Mouse (Mus musculus) erythroblast, embryonic 14.5 days (primary cell): ENCODE data around the gene Epc2. TPM values are rescaled to one million over a fixed set of nuclear protein-coding genes. Genes with fewer than 3 reads are reported as not detected.

Experiments
- H3K27me3 ChIP-seq: 2 replicates; pipeline ENCODE4 v1.6.1; 2012; ENCODE audit warnings: inconsistent platforms; ENCODE audit not compliant: control insufficient read depth
- H3K36me3 ChIP-seq: 2 replicates; pipeline ENCODE4 v1.6.1; 2012; ENCODE audit warnings: mild to moderate bottlenecking, inconsistent platforms; ENCODE audit not compliant: control insufficient read depth
- H3K4me1 ChIP-seq: 2 replicates; pipeline ENCODE4 v1.6.1; 2012; ENCODE audit warnings: inconsistent platforms; ENCODE audit not compliant: control insufficient read depth
- H3K4me3 ChIP-seq: replicated peaks from 2 replicates; pipeline ENCODE3; 2012; ENCODE audit warnings: moderate library complexity, mild to moderate bottlenecking, inconsistent platforms
- H3K9me3 ChIP-seq: 2 replicates; pipeline ENCODE4 v1.6.1; 2012; ENCODE audit warnings: low read length, inconsistent platforms, mixed read lengths; ENCODE audit not compliant: control insufficient read depth
- GATA1 ChIP-seq: IDR thresholded peaks from 2 replicates; pipeline ENCODE4 v1.6.1; 2012; ENCODE audit warnings: low read length, inconsistent platforms, mixed read lengths
- TAL1 ChIP-seq: IDR thresholded peaks from 3 replicates; pipeline ENCODE4 v1.6.1; 2012; ENCODE audit warnings: low read length, inconsistent platforms, mixed read lengths
- polyA plus RNA-seq: library from polyadenylated mRNA; stranded (reverse); fragments of >175 nt; gene quantifications from 2 replicates; pipeline ENCODE4 v1.2.3, GENCODE M21; 2012

Gene Epc2
- polyA plus RNA-seq, 1 experiment: 0.22 TPM

GRCm38 (mm10) chr2:49431015-49431414, 20.3 kb upstream of the Epc2 start:
- TF ChIP-seq GATA1: no peak
- TF ChIP-seq TAL1: no peak
- Histone ChIP-seq H3K4me1 (no peaks in the 10 kb centered on the region), H3K36me3 (no peaks in the 10 kb centered on the region), H3K27me3 (no peaks in the 10 kb centered on the region), H3K4me3 (no peak overlapping the region), H3K9me3 (no peaks in the 10 kb centered on the region)

DNA sequence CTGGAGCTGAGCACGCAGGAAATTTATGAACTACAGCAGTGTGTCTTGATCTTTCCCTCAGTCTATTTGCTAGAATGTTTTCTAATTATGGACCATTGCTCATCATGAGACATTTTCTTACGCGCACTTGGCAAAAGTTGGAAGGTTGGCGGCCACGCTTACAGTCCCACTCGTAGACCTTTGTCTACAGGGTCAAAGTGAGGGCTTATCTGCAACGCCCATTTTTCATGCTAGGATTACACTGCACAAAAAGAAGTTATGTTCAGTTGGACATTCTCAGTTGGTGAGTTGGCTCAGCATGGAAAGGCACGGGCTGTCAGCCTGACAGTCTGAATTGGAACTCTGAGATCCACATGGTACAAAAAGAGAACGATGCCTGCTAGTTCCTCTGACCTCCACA, 18.1 kb upstream of the Epc2 start:
- H3K27me3 ChIP-seq: no peaks in the 10 kb centered on the region
- TF ChIP-seq TAL1 (no peak), GATA1 (no peak)
- no peak overlapping the region for H3K4me3 ChIP-seq
- H3K4me1 ChIP-seq: no peaks in the 10 kb centered on the region
- H3K36me3 ChIP-seq: no peaks in the 10 kb centered on the region
- no peaks in the 10 kb centered on the region for H3K9me3 ChIP-seq

DNA sequence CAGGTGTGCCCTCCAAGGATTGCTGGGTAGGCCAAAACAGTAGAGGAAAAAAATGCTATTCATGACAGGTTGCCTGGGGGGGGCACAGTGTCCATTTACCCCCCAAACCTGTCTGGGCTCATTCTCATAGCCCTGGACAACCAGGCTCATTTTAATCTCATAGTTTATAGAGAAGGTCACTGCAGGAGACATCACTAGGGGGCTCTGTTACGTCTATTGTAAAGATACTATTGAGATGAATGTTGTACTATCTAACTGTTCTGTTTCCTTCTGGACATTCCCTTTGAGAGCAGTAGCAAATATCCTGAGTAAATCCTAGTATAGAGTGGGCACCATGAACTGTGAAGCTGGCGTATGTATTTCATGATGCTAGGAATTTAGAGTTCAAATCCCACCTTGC, 5.0 kb upstream of the Epc2 start:
- no peak overlapping the region for H3K4me3 ChIP-seq
- H3K27me3 ChIP-seq: peaks cover 30% of the 10 kb centered on the region
- H3K36me3 ChIP-seq: no peaks in the 10 kb centered on the region
- H3K4me1 ChIP-seq: peaks cover 7% of the 10 kb centered on the region
- H3K9me3 ChIP-seq: no peaks in the 10 kb centered on the region
- TF ChIP-seq GATA1 (no peak), TAL1 (no peak)

DNA sequence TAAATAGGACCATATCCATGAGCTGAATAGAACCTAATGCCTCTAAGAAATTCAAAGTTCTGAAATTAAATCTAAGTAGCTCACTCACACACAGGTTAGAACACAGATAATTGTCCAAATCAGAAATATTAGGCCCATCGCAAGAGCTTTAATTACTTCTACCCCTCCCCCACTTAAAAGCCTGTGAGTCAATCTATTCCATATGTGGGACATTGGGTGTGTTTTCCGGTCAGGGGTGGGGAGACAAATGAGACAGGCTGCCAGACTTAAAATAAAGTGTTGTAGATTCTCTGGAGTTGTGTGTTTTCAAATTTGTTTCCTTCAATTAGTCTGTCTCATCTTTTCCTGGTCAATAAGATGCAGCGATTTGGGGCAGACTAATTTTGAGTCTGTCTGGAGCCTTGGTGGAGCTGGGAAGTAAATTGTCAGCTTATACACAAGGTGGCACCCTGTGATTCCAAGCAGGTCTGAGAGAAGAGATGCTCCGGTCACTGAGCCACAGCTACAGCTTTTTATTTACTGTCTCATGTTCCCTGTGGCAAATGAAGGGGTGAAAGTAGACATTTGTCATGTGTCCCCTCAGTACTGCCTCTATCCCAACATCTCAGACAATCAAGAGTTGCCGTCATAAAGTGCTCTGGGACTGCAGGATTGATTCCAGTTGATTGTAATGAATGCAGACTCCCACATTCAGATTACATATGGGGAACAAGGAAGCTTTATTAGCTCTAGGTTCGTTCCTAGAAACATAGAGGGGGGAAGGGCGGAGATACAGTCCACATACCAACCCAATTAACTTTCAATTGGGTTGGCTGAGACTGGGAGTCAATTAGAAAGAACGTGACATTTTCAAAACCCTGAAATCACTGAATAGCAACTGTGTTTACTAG, 3.5 kb upstream of the Epc2 start:
- Histone ChIP-seq H3K36me3 (no peaks in the 10 kb centered on the region), H3K4me3 (no peak overlapping the region), H3K4me1 (peaks cover 10% of the 10 kb centered on the region), H3K27me3 (peaks cover 30% of the 10 kb centered on the region), H3K9me3 (no peaks in the 10 kb centered on the region)
- TF ChIP-seq TAL1 (no peak), GATA1 (no peak)

DNA sequence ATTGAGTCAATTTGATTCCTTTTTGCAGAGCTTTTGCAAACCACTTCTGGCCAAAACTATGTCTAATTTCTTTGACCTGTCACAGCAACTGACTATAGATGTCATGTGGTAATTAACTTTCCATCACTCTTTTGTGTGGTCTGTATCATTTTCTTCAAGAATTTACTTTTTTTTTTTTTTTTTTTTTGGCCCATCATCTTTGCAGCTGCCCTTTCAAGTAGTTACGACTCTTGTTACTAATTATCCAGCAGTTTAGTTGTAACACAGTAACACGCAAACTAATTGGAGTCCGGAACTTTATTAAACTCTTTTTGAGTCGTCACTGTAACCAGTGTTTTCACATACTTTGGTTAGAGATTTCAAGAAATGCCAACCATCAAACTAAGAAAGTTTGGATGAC, 819 bp upstream of the Epc2 start:
- Histone ChIP-seq H3K9me3 (no peaks in the 10 kb centered on the region), H3K36me3 (no peaks in the 10 kb centered on the region), H3K27me3 (peaks cover 30% of the 10 kb centered on the region), H3K4me3 (peak overlapping the region; percentile 97), H3K4me1 (peaks cover 22% of the 10 kb centered on the region)
- TF ChIP-seq TAL1 (no peak), GATA1 (no peak)

GRCm38 (mm10) chr2:49451637-49452211, 438 bp downstream of the Epc2 start:
- H3K36me3 ChIP-seq: no peaks in the 10 kb centered on the region
- no peaks in the 10 kb centered on the region for H3K9me3 ChIP-seq
- peaks cover 30% of the 10 kb centered on the region for H3K27me3 ChIP-seq
- peak overlapping the region; percentile 97 for H3K4me3 ChIP-seq
- TF ChIP-seq GATA1: no peak
- no peak for TF ChIP-seq TAL1
- H3K4me1 ChIP-seq: peaks cover 22% of the 10 kb centered on the region

DNA sequence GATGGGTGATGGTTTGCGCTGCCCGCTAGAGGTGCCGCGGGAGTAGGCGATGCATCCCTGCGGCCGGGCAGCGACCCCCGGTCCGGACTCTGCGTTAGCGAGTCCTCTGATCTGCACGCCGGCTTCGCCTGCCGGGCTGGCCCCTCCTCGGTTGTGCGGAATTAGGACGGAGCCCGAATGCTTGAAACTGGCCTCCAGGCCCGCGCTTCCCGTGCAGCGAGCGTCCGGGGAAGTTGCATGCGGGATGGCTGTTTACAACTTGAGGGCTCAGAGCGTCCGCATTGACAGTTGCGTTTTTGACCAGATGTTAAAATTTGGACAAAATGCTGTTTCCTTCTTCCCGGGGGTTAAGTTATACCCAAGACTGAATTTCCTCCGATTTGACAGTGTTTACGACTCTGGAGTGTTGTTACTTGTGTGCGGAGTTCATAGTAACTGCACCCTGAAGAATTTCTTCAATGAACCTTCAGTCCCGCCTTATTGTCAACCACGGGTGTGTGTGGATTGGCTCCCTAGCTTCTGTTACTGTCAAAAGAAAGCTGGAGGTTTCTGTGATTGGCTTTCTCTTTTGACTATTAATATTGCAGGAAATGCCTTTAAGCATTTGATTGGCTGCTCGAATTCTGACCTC, 1.3 kb downstream of the Epc2 start:
- no peaks in the 10 kb centered on the region for H3K36me3 ChIP-seq
- peaks cover 28% of the 10 kb centered on the region for H3K27me3 ChIP-seq
- no peaks in the 10 kb centered on the region for H3K9me3 ChIP-seq
- peak overlapping the region; percentile 97 for H3K4me3 ChIP-seq
- H3K4me1 ChIP-seq: peaks cover 22% of the 10 kb centered on the region
- TF ChIP-seq GATA1: no peak
- TF ChIP-seq TAL1: no peak

GRCm38 (mm10) chr2:49457797-49458196, 6.5 kb downstream of the Epc2 start:
- H3K4me1 ChIP-seq: peaks cover 12% of the 10 kb centered on the region
- H3K36me3 ChIP-seq: no peaks in the 10 kb centered on the region; the same call in 1 of the 2 replicates
- no peak overlapping the region for H3K4me3 ChIP-seq
- no peak for TF ChIP-seq GATA1
- TF ChIP-seq TAL1: no peak
- H3K27me3 ChIP-seq: no peaks in the 10 kb centered on the region
- H3K9me3 ChIP-seq: peaks cover 11% of the 10 kb centered on the region

- no peak for TF ChIP-seq TAL1
- no peak for TF ChIP-seq GATA1
- H3K36me3 ChIP-seq: no peaks in the 10 kb centered on the region; the same call in 1 of the 2 replicates
- H3K27me3 ChIP-seq: no peaks in the 10 kb centered on the region
- peaks cover 9% of the 10 kb centered on the region for H3K9me3 ChIP-seq
- H3K4me3 ChIP-seq: no peak overlapping the region
- peaks cover 18% of the 10 kb centered on the region for H3K4me1 ChIP-seq
These were observed 14.5 kb downstream of the Epc2 start for GRCm38 (mm10) chr2:49465672-49466222.
